Mouse (Mus musculus): Measurements from ENCODE around the gene Stx3. TPM values are rescaled to one million over a fixed set of nuclear protein-coding genes. Genes with fewer than 3 reads are reported as not detected.

The Stx3 gene
- polyA plus RNA-seq (2015; fragmentation: Nextera tagmentation; extraction: Ambion mirVana): 17.6 and 19.3 TPM in 2 replicates

DNA sequence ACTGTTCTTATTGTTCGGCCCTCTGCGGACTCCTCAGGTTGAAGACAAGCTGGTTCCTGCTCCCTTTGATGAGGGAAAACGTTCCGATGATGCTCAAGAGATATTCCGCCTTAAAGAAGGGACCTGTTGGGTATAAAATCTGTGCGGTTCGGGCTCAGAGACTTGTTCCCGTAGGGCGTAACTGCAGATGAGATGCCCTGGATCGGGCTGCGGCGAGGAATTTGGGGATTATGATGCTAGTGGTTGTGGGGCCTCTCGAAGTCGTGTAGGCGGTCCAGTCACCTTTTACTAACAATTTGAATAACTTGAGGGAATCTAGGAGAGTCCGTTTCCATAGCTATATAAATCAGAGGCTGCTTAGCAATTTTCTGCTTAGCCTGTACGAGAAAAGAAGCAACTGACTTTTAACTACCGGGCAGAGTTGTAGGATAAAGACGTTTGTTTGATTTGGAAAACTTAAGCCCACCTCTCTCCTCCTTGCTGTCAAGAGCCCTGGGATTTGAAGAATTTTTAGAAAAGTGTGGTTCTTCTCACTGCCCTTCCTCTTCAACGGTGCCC is at the start of gene Stx3:
Stx3 (minus strand) TSS at position 261 of the 558 bp plus-strand sequence.
- Histone ChIP-seq H3K27me3 (ENCODE audit: control insufficient read depth, insufficient read depth, low read depth, low read length) (no peaks in the 10 kb centered on the region), H3K4me3 (ENCODE audit: low read length) (peak within 1 kb of the TSS; percentile 83), H3K9me3 (ENCODE audit: control insufficient read depth, low read length) (no peaks in the 10 kb centered on the region), H3K9ac (ENCODE audit: low read length) (peak within 1 kb of the TSS; percentile 83), H3K36me3 (ENCODE audit: control insufficient read depth, insufficient read depth, low read length) (no peaks in the 10 kb centered on the region), H3K4me1 (replicated peaks; ENCODE audit: control insufficient read depth, insufficient read depth, low read length) (peaks cover 4% of the 10 kb centered on the region; the same call in 1 of the 2 replicates), H3K27ac (ENCODE audit: low read length) (peak within 1 kb of the TSS; percentile 73), H3K4me2 (ENCODE audit: low read depth, low read length) (peak within 1 kb of the TSS; percentile 81)
- WGBS: under 1% methylated on average over 20 of the region's 20 CpGs
- ATAC-seq (ENCODE audit: low read depth): 0 out of 2 replicates have a peak, but pooled peaks have one; percentile 10

DNA sequence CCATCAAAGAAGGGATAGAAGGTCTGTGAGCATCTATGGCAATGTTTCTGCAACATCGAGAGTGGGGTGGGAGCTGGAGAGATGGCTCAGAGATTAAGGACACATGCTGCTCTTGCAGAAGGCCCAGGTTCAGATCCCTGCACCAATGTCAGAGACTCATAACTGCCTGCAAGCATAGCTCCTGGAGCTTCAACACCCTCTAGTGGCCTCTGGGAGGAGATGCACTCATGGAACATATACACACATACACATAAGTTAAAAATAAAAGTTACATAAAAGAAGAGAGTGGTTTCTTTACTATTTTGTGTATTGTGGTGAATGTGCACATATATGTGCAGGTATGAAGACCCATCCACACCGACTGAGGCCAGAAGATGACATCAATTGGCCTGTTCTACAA is 48.6 kb upstream of the Stx3 start:
- Histone ChIP-seq H3K4me2 (ENCODE audit: low read depth, low read length) (no peak overlapping the region), H3K36me3 (ENCODE audit: control insufficient read depth, insufficient read depth, low read length) (no peaks in the 10 kb centered on the region), H3K9ac (ENCODE audit: low read length) (no peak overlapping the region), H3K4me1 (replicated peaks; ENCODE audit: control insufficient read depth, insufficient read depth, low read length) (no peaks in the 10 kb centered on the region), H3K9me3 (ENCODE audit: control insufficient read depth, low read length) (0 out of 2 replicates have a peak, but pooled peaks cover 2% of the 10 kb centered on the region), H3K4me3 (ENCODE audit: low read length) (no peak overlapping the region), H3K27ac (ENCODE audit: low read length) (no peak overlapping the region), H3K27me3 (ENCODE audit: control insufficient read depth, insufficient read depth, low read depth, low read length) (no peaks in the 10 kb centered on the region)
- WGBS: 72% methylated on average over 2 of the region's 2 CpGs
- ATAC-seq (ENCODE audit: low read depth): no peak

DNA sequence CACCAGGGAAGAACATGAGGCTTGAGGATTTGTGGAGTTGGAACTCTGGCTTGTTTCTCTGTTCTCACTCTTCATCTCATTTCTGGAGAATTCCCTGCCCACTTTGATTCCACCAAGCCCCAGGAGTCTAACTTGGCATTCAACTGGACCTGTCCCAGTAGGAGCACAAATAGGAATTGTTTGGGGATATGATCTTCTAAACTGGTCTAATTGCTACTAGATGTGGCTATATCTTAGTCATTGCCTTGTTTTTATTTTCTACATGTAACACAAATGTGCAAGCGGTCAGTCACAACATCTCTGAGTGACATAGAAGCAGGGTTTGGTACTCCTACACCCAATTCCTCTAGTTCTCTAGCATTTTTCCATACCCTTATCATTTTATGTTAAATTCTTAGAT is 41.8 kb upstream of the Stx3 start, which contains the start of gene Olfr1418:
Olfr1418 (minus strand) TSS at position 101 of the 400 bp plus-strand sequence.
- H3K4me1 ChIP-seq (replicated peaks; ENCODE audit: control insufficient read depth, insufficient read depth, low read length): no peaks in the 10 kb centered on the region
- no peak within 1 kb of the TSS for H3K4me3 ChIP-seq (ENCODE audit: low read length)
- no peaks in the 10 kb centered on the region for H3K36me3 ChIP-seq (ENCODE audit: control insufficient read depth, insufficient read depth, low read length)
- no peak within 1 kb of the TSS for H3K9ac ChIP-seq (ENCODE audit: low read length)
- H3K9me3 ChIP-seq (ENCODE audit: control insufficient read depth, low read length): no peaks in the 10 kb centered on the region
- 83% methylated on average over 1 of the region's 1 CpGs for WGBS
- no peaks in the 10 kb centered on the region for H3K27me3 ChIP-seq (ENCODE audit: control insufficient read depth, insufficient read depth, low read depth, low read length)
- ATAC-seq (ENCODE audit: low read depth): no peak
- no peak within 1 kb of the TSS for H3K4me2 ChIP-seq (ENCODE audit: low read depth, low read length)
- no peak within 1 kb of the TSS for H3K27ac ChIP-seq (ENCODE audit: low read length)

DNA sequence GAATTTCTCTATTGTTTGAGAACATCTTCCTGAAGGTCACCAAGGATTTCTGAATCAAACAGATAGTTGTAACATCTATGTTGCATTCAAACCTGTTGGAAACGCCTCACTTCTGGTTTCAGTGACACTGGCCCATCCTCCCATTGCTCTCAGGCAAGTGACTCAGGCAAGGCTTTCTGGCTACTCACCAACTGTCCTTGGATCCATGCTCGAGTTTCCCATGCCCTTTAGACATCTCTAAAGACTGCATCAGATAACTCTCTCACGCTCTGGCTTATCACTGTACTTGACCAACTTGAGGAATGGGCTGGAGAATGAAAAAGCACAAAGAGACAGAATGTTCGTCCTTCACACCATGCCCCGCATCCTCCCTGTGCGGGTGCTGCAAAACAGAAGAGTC is 37.3 kb upstream of the Stx3 start:
- Histone ChIP-seq H3K4me1 (replicated peaks; ENCODE audit: control insufficient read depth, insufficient read depth, low read length) (no peaks in the 10 kb centered on the region), H3K4me2 (ENCODE audit: low read depth, low read length) (no peak overlapping the region), H3K9ac (ENCODE audit: low read length) (no peak overlapping the region), H3K9me3 (ENCODE audit: control insufficient read depth, low read length) (no peaks in the 10 kb centered on the region), H3K27ac (ENCODE audit: low read length) (no peak overlapping the region), H3K36me3 (ENCODE audit: control insufficient read depth, insufficient read depth, low read length) (no peaks in the 10 kb centered on the region), H3K27me3 (ENCODE audit: control insufficient read depth, insufficient read depth, low read depth, low read length) (no peaks in the 10 kb centered on the region), H3K4me3 (ENCODE audit: low read length) (no peak overlapping the region)
- 62% methylated on average over 6 of the region's 6 CpGs for WGBS
- ATAC-seq (ENCODE audit: low read depth): no peak

DNA sequence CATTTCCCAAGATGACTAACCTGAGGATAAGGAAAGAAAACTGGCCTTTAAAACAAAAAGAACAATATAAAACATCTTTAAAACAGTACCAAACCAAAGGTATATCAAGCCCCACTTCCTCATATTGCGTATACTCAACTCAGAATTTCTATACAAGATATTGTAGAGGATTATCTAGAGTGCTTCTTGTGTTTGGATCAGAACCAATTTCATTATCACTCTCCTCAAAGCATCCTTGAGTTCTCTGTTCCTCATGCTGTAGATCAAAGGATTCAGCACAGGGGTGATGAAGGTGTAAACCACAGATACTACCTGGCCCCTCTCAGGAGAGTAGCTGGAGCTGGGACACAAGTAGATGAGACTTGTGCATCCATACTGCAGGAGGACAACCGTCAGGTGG is 35.6 kb upstream of the Stx3 start:
- WGBS: 84% methylated on average over 2 of the region's 2 CpGs
- no peak overlapping the region for H3K27ac ChIP-seq (ENCODE audit: low read length)
- no peaks in the 10 kb centered on the region for H3K36me3 ChIP-seq (ENCODE audit: control insufficient read depth, insufficient read depth, low read length)

DNA sequence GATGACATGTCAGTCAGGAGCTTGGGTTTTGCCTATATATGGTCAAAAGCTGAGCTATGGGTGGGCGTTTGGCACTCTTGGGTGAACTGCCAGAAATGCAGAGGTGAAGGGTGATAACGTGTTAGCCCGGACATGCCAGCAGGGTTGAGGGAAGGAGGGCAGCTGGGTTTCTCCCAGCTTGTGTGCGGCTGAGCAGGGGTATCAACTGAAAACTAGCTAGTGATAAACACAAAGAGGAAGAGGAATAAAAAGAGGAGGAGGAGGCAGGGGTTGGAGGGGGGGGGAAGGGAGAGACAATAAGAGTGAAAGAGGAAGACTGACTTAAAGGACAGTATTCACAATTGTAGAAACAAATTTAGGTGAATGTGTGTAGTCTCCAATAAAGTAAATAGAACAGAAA is 33.4 kb upstream of the Stx3 start:
- Histone ChIP-seq H3K9ac (ENCODE audit: low read length) (no peak overlapping the region), H3K4me2 (ENCODE audit: low read depth, low read length) (no peak overlapping the region), H3K36me3 (ENCODE audit: control insufficient read depth, insufficient read depth, low read length) (no peaks in the 10 kb centered on the region), H3K4me1 (replicated peaks; ENCODE audit: control insufficient read depth, insufficient read depth, low read length) (no peaks in the 10 kb centered on the region), H3K4me3 (ENCODE audit: low read length) (no peak overlapping the region), H3K9me3 (ENCODE audit: control insufficient read depth, low read length) (no peaks in the 10 kb centered on the region), H3K27me3 (ENCODE audit: control insufficient read depth, insufficient read depth, low read depth, low read length) (no peaks in the 10 kb centered on the region), H3K27ac (ENCODE audit: low read length) (no peak overlapping the region)
- ATAC-seq (ENCODE audit: low read depth): no peak
- WGBS: 39% methylated on average over 4 of the region's 4 CpGs

More for the DNA sequence above, 35.6 kb upstream of the Stx3 start:
- no peak overlapping the region for H3K9ac ChIP-seq (ENCODE audit: low read length)
- no peaks in the 10 kb centered on the region for H3K27me3 ChIP-seq (ENCODE audit: control insufficient read depth, insufficient read depth, low read depth, low read length)
- no peak overlapping the region for H3K4me2 ChIP-seq (ENCODE audit: low read depth, low read length)
- no peak overlapping the region for H3K4me3 ChIP-seq (ENCODE audit: low read length)
- ATAC-seq (ENCODE audit: low read depth): no peak
- H3K4me1 ChIP-seq (replicated peaks; ENCODE audit: control insufficient read depth, insufficient read depth, low read length): no peaks in the 10 kb centered on the region
- no peaks in the 10 kb centered on the region for H3K9me3 ChIP-seq (ENCODE audit: control insufficient read depth, low read length)

DNA sequence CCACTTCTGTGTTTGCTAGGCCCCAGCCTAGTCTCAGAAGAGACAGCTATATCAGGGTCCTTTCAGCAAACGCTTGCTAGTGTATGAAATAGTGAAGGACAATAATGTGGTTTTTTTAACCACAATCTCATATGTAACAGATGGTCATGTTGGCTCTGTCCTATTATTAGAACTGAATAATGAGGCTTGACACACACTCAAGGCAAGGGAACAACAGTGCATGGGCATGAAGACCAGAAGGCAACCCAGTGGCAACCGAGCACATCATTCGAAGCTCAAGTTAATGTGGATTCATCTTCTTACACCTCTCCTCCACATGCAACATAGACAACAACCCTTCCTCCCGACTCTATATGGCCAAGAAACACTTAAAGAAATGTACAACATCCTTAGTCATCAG is 27.1 kb upstream of the Stx3 start:
- Histone ChIP-seq H3K27ac (ENCODE audit: low read length) (no peak overlapping the region), H3K9me3 (ENCODE audit: control insufficient read depth, low read length) (no peaks in the 10 kb centered on the region), H3K4me3 (ENCODE audit: low read length) (no peak overlapping the region), H3K4me2 (ENCODE audit: low read depth, low read length) (no peak overlapping the region), H3K27me3 (ENCODE audit: control insufficient read depth, insufficient read depth, low read depth, low read length) (no peaks in the 10 kb centered on the region), H3K9ac (ENCODE audit: low read length) (no peak overlapping the region), H3K4me1 (replicated peaks; ENCODE audit: control insufficient read depth, insufficient read depth, low read length) (no peaks in the 10 kb centered on the region), H3K36me3 (ENCODE audit: control insufficient read depth, insufficient read depth, low read length) (no peaks in the 10 kb centered on the region)
- WGBS: 81% methylated on average over 4 of the region's 4 CpGs
- no peak for ATAC-seq (ENCODE audit: low read depth)

DNA sequence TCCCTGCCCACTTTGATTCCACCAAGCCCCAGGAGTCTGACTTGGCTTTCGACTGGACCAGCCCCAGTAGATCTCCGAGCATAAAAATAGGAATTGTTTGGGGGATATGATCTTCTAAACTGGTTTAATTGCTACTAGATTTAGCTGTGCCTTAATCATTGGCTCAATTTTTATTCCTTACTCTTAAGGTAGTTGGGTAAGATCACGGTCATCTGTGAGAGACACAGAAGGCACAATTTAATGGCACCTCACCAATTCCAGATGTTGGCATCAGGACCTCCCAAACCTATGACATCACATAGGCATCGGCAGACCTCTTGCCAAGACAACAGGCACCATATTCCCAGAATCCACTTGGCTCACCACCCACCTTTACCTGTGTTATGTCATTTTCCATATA is 19.9 kb upstream of the Stx3 start, which contains the start of gene Olfr1417:
Olfr1417 (minus strand) TSS at position 101 of the 400 bp plus-strand sequence.
- H3K4me1 ChIP-seq (replicated peaks; ENCODE audit: control insufficient read depth, insufficient read depth, low read length): no peaks in the 10 kb centered on the region
- H3K9ac ChIP-seq (ENCODE audit: low read length): no peak within 1 kb of the TSS
- no peak within 1 kb of the TSS for H3K4me3 ChIP-seq (ENCODE audit: low read length)
- H3K27ac ChIP-seq (ENCODE audit: low read length): no peak within 1 kb of the TSS
- H3K36me3 ChIP-seq (ENCODE audit: control insufficient read depth, insufficient read depth, low read length): no peaks in the 10 kb centered on the region
- no peaks in the 10 kb centered on the region for H3K27me3 ChIP-seq (ENCODE audit: control insufficient read depth, insufficient read depth, low read depth, low read length)
- 79% methylated on average over 4 of the region's 4 CpGs for WGBS
- no peak for ATAC-seq (ENCODE audit: low read depth)
- no peak within 1 kb of the TSS for H3K4me2 ChIP-seq (ENCODE audit: low read depth, low read length)
- no peaks in the 10 kb centered on the region for H3K9me3 ChIP-seq (ENCODE audit: control insufficient read depth, low read length)

DNA sequence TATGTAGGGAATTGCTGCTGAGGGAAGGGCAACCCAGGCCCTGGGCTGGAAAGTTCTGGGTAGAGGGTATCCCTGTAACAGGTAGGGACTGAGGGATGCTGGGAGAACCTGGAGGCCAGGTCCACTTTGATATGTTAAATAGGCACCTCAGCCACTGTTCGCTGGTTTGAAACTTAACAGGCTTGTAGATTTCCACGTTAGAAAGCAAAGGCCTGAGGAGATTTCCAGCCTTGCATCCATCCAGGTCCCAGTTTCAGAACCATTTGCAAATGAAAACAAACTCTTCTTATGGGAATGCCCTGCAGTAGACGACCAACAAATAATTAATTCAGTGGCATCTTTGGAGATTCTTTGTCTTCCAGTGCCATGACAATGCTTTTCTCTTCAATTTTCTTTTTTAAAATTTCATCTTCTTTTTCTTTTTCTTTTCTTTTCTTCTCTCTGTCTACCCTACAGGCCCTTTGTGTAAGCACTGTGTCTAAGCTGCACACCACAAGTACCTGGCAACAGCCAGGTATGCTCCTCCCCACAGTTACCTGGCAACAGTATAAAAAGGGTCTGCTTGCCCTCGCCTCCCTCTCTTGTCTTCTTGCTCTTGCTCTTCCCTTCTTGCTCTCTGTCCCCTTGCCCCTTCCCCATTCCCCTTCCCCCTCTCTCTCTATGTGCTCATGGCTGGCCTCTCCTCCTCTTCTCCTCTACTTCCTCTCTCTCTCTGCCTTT is 4.3 kb upstream of the Stx3 start:
- H3K27ac ChIP-seq (ENCODE audit: low read length): no peak overlapping the region
- H3K27me3 ChIP-seq (ENCODE audit: control insufficient read depth, insufficient read depth, low read depth, low read length): no peaks in the 10 kb centered on the region
- peaks cover 2% of the 10 kb centered on the region; the same call in 1 of the 2 replicates for H3K4me1 ChIP-seq (replicated peaks; ENCODE audit: control insufficient read depth, insufficient read depth, low read length)
- no peaks in the 10 kb centered on the region for H3K9me3 ChIP-seq (ENCODE audit: control insufficient read depth, low read length)
- ATAC-seq (ENCODE audit: low read depth): no peak
- 30% methylated on average over 4 of the region's 4 CpGs for WGBS
- H3K9ac ChIP-seq (ENCODE audit: low read length): no peak overlapping the region
- H3K4me2 ChIP-seq (ENCODE audit: low read depth, low read length): no peak overlapping the region
- no peak overlapping the region for H3K4me3 ChIP-seq (ENCODE audit: low read length)
- no peaks in the 10 kb centered on the region for H3K36me3 ChIP-seq (ENCODE audit: control insufficient read depth, insufficient read depth, low read length)
